Mouse (Mus musculus) cerebellum, adult 9-10 months (tissue): ENCODE results near the gene Scai.

Experiments
- DNase-seq: peaks from one replicate; pipeline ENCODE4 v3.0.0; 2022

Scai gene

DNA sequence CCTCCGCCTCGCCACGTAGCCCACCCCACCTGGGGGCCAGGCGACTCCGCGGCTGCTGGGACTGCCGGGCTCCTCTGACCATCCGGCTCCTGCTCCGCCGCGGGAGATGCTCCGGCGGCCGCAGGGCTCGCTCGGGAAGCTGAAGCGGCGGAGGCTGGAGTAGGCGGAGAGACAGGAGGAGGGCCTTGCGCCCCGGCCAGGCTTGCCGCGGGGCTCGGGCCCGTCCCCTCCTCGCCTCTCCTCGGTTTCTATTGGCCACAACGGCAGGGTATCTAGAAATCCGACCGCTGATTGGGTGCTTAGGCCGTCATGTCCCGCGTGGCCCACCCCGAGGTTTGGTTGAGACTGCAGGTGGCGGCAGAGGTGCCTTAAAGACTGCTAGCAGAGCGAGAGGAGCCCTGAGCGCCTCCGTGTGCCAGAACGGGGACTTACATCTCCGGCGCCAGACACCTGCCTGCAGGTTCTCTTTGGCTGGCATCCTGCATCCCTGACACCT, at the start of gene Scai:
Scai (minus strand) TSS at position 174 of the 496 bp plus-strand sequence.
- peak; percentile 100 for DNase-seq

DNA sequence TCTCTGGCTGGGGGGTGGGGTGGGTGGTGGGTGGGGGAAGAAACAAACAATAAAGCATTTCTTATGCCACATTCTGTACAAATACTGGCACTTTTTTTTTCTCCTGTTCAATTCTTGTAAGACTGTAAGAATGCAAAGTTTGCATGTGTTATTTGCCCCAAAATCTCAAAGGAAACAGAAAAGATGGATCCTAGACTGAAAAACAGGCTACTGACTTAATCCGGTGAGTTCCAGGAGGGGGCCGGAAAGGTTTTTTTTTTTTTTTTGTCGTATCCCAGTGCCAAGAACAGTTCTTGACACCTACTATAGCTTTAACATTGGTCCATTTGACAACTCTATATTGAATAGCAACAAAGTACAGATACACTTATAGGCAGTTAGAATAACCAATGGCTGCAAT, 36.2 kb upstream of the Scai start:
- DNase-seq, result peak; percentile 58

GRCm38 (mm10) chr2:39226019-39226640, 35.6 kb upstream of the Scai start, which contains the start of gene Ppp6c:
TSS of gene Ppp6c (minus strand) at chr2:39226451.
- peak; percentile 97 for DNase-seq

- DNase-seq, result peak; percentile 68
Measured at GRCm38 (mm10) chr2:39225331-39226018, 34.9 kb upstream of the Scai start.

DNA sequence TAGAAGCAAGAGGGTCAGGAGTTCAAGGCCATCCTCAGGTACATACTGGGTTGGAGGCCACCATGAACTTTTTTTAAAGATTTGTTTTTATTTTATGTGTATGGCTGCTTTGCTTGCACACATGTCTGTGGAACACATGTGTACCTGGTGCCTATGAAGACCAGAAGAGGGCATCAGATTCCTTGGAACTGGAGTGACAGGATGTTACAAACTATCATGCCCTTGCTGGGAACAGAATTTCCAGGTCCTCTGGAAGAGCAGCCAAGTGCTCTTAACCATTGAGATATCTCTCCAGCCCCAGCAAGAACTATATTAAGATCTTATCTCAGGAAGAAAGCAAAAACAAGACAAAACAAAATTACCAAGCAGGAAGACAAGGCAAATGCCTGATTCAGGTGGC, 34.1 kb upstream of the Scai start:
- DNase-seq, result no peak

DNA sequence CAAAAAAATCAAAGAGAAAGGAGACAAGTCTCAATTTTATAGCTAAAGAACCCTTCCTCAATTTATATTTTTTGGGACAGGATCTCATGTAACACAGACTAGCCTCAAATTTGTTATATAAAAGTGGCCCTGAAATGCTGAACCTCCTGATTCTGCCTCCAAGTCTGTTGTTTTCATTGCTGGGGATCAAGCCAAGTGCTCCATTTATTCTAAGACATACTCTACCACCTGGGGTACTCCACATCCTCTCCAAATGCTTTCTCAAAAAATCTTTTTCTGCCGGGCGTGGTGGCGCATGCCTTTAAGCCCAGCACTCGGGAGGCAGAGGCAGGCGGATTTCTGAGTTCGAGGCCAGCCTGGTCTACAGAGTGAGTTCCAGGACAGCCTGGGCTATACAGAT, 29.5 kb upstream of the Scai start:
- DNase-seq, result peak; percentile 60

DNA sequence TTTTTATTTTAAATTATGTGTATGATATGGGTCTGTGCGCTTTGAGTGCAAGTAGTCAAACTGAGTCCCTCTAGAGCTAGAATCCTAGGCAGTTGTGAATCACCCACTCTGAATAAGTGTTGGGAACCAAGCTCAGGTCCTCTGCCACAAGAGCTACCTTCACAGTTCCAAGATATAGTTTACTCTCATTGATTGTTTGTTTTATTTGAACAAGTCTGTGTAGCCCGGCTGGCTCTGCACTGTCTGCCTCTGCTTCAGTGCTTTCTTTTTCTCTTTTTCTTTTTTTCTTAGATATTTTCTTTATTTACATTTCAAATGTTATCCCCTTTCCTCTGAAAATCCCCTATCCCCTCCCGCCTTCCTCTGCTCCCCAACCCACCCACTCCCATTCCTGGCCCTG, 28.5 kb upstream of the Scai start:
- DNase-seq, result no peak

GRCm38 (mm10) chr2:39217150-39217549, 26.6 kb upstream of the Scai start:
- DNase-seq, result no peak

DNA sequence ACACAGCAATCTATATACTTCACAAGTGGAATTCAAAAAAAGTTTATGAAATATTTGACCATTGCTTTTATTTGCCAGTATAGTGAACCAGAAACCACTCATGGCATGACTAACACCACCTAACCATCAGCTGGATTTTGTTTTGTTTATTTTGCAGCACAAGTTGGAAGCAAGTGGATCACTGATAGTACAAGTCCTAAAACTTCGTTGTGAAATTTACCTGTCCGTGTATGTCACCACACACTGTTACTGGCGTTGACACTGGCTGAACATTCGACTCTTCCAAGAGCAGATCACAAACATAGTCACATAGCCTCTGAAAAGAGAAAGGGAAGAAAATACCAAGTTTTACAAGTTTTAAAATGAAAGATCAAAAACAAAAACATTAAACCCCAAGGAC, 20.2 kb upstream of the Scai start:
- no peak for DNase-seq

- DNase-seq, result no peak
Measured at GRCm38 (mm10) chr2:39203359-39203758, 12.8 kb upstream of the Scai start.

DNA sequence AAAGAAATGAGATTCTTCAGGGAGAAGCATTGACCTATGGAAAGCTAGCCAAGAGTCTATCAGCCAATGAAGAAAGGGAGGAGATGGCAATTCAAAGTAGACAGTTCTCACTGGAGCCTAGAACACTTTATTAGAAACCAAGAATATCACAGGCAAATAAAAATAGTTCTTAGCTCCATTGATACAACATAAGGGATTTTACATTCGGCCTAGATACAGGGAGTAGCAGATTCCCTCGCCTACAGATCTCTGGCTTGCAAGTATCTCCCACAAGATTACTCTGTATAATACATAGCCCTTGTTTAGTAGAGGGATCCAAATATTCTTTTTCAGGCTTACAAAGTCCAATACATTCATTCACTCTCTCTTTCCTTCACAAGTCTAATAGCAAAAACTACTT, 4.3 kb upstream of the Scai start:
- DNase-seq, result no peak

GRCm38 (mm10) chr2:39189961-39190560, 473 bp downstream of the Scai start:
- no peak for DNase-seq

- no peak for DNase-seq
Measured at GRCm38 (mm10) chr2:39185942-39186341, 4.6 kb downstream of the Scai start.

DNA sequence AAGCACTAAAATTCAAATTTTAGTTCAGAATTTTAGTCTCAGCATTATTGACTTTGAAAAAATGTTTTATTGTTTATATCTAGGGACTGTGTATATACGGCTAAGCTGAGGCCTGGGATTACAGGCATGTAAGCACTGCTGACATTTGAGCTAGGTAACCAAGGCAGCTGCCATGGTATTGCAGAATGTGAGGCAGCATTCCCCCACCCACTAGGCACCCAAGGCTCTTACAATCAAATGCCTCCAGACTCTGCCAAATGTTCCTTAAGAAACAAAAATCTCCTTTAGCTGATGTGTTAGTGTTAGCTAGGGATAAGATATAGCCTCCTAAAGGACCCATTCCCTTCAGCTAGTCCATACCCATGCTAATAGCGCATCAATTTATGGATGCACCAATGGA, 6.9 kb downstream of the Scai start:
- no peak for DNase-seq

DNA sequence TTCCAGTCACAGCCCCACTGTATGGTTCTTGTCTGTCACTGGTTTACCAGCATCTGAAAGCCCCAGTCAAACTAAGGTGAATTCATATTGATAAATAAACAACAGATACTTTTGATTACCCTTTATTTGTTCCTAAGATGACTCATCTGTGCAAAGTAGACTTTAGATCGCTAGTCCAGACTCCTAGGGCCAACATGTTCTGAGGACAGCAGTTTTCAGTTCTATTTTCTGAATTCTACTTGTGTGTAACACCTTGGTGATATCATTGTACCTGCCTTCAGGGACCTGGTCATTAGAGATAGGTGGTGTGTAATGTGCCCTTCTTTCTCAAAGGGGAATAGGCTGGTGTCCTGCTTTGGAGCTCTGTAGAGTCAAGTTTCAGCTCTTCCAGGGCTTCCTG, 29.5 kb downstream of the Scai start:
- DNase-seq, result no peak

DNA sequence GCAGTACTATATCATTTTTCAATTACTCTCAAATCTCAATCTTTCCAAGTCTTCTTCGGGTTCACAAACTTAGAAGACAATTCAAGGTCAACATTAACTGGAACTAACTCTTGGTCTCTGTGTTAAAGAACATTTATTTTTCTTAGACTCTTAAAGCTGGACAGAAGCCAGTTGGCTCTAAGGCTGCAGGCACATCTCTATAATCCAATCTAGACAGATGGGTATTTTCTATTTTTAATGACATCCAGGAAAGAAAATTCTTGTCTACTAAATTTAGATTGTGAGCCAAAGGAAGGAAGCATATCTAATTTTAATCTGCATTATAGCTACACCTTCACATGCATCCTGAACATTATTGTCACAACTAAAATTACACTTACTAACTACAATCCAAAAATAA, 32.6 kb downstream of the Scai start:
- DNase-seq, result peak; percentile 41

- no peak for DNase-seq
Measured at GRCm38 (mm10) chr2:39156821-39157220, 33.7 kb downstream of the Scai start.

DNA sequence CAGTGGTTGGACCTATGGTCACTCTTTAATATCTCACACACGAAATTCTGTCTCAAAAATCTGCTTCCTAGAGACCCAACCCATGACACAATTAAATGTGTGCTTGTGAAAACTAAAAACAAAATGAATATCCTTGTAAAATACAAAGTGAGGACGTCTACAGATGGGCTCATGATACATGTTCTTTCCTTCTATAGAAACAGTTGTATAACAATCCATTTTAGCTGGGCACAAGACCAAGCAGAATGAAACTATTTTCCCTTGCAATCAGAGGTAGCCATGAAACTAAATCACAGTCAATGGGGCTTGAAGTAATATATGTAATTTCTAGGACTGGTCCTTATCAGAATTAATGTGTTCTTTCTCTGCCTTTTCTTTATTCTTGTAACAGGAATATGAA, 39.6 kb downstream of the Scai start:
- no peak for DNase-seq

- DNase-seq, result no peak
Measured at GRCm38 (mm10) chr2:39148075-39148474, 42.5 kb downstream of the Scai start.

DNA sequence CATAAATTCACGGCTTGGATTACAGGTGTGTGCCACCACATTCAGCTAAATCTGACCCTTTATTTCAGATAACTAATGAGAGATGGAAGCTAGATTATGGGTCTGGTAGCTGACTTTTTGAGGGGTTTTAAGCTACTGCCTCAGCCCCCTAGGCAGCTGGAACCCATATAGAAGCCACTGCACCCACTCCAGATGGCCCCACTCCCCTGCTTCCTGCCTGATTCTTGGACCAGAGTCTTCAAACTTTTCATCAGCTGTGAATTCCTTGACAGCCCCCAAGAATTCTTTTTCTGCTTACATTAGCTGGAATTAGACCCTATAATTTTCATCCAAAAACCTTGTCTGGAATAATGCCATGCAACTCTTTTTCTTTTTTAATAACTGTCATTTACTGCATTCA, 44.1 kb downstream of the Scai start:
- no peak for DNase-seq

DNA sequence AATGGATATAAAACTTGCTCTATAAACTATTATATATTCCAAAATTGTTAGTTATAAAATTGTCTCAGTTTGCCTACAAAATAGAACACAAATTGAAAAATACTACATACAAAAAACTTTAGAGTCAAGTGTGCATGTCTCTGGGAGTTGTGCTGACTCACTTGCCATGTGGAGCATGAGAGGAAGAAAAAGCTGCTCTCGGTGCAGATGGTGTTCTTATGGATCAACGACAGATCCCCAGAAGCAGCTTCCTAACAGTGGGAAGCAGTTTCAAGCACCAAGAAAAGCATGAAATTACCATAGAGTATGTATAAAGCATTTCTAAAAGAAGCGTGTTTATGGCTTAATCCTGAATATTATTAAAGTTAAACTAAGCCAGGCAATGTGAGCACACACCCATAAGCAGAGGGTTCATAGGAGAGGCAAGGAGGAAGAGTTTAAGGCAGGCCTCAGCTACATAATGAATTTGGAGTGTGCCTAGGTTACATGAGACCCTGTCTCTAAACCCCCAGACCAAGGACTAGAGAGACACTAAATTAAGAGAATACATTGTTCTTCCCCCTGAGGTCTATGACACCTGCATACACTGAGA, 48.1 kb downstream of the Scai start:
- DNase-seq, result peak; percentile 30

DNA sequence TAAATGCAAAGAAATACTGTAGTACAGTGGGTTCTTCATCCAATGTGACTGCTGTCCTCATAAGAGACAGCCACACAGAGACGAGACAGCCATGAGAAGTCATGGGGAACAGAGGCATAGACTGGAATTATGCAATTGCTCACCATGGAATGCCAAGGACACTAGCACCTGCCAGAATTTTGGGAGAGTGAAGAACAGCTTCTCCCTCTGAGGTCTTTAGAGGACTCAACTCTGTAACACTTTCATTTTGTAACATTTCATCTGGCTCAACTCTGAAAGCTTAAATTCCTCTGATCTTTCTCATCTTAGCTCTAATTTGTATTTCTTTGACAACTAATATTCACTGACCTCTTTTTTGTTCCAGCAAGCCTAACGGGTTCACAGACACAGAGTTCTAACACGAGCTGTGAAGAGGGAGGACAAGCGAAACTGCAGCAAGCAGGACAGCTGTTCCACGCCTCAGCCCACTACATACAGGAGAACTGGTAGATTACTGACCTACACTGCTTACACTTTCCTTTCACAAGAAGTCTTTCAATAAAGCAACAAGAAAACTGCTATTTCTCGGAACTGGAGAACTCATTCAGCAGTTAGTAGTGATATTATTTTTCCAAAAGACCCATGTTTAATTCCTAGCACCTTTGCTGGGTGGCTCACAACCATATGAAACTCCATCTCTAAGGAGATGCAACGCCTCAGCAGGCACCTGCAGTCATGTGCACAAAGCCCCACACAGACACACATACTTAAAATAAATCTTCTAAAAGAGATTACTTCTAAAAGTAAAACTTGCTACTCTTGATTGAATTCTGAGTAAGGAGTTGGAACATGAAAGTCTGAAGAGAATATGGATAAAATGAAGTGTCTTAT, 49.7 kb downstream of the Scai start:
- peak; percentile 60 for DNase-seq
